Mouse (Mus musculus) midbrain, embryonic 16.5 days (tissue): Measurements from ENCODE around the gene Ccdc142. TPM values are rescaled to one million over a fixed set of nuclear protein-coding genes. Genes with fewer than 3 reads are reported as not detected.

Experiments
- ATAC-seq: fragments of 200-750 bp; cut with Nextera tagmentation; 2 replicates; pipeline ENCODE4 v1.8.0; 2017; ENCODE audit warnings: moderate TSS enrichment
- H3K27ac ChIP-seq: fragments of 300-500 bp; sonication (generic); 2 replicates; pipeline ENCODE4 v1.5.1; 2014; ENCODE audit warnings: mild to moderate bottlenecking, low read length, mixed read lengths
- H3K27me3 ChIP-seq: fragments of 300-500 bp; sonication (generic); 2 replicates; pipeline ENCODE4 v1.6.1; 2014; ENCODE audit warnings: low read depth, low read length, mixed read lengths; ENCODE audit not compliant: control insufficient read depth, insufficient read depth
- H3K36me3 ChIP-seq: fragments of 300-500 bp; sonication (generic); 2 replicates; pipeline ENCODE4 v1.6.1; 2014; ENCODE audit warnings: mild to moderate bottlenecking, low read length, moderate library complexity, mixed read lengths; ENCODE audit not compliant: control insufficient read depth, insufficient read depth
- H3K4me1 ChIP-seq: fragments of 300-500 bp; sonication (generic); 2 replicates; pipeline ENCODE4 v1.6.1; 2014; ENCODE audit warnings: mild to moderate bottlenecking, low read length, mixed read lengths; ENCODE audit not compliant: control insufficient read depth, insufficient read depth
- H3K4me2 ChIP-seq: fragments of 300-500 bp; sonication (generic); 2 replicates; pipeline ENCODE4 v1.6.1; 2014; ENCODE audit warnings: mild to moderate bottlenecking, low read length, mixed read lengths
- H3K4me3 ChIP-seq: fragments of 300-500 bp; sonication (generic); 2 replicates; pipeline ENCODE4 v1.5.1; 2014; ENCODE audit warnings: low read depth, mild to moderate bottlenecking, low read length, moderate library complexity, mixed read lengths
- H3K9ac ChIP-seq: fragments of 300-500 bp; sonication (generic); 2 replicates; pipeline ENCODE4 v1.6.1; 2014; ENCODE audit warnings: low read depth, low read length, mixed read lengths
- H3K9me3 ChIP-seq: fragments of 300-500 bp; sonication (generic); replicated peaks from 2 replicates; pipeline ENCODE4 v1.6.1; 2014; ENCODE audit warnings: mild to moderate bottlenecking, low read length, mixed read lengths; ENCODE audit not compliant: control insufficient read depth, poor library complexity, severe bottlenecking
- WGBS: fragments of 180-500 bp; shearing (Covaris S2); extraction: QIAGEN DNeasy Blood & Tissue Kit; methylation state at CpG from one replicate; pipeline ENCODE4 v1.1.7; 2014; 5-methylcytosine and 5-hydroxymethylcytosine counted together
- polyA plus RNA-seq: library from polyadenylated mRNA; unstranded; fragments of >200 nt; fragmentation: Nextera tagmentation; extraction: Ambion mirVana; gene quantifications from 2 replicates; pipeline ENCODE4 v1.2.1, GENCODE M21; 2015

Ccdc142 gene
- polyA plus RNA-seq, 1 experiment from 2014 or later, result 5.9 TPM

- Histone ChIP-seq H3K27ac (no peak overlapping the region), H3K9ac (no peak overlapping the region), H3K9me3 (no peaks in the 10 kb centered on the region), H3K36me3 (no peaks in the 10 kb centered on the region), H3K27me3 (peaks cover 8% of the 10 kb centered on the region), H3K4me2 (no peak overlapping the region), H3K4me1 (0 out of 2 replicates have a peak, but pooled peaks cover 3% of the 10 kb centered on the region), H3K4me3 (no peak overlapping the region)
- no peak for ATAC-seq
- WGBS, result 43% methylated on average over 6 of the region's 6 CpGs
These were observed 5.4 kb upstream of the Ccdc142 start for GRCm38 (mm10) chr6:83095968-83096367.

GRCm38 (mm10) chr6:83098411-83098810 is 3.0 kb upstream of the Ccdc142 start:
- no peaks in the 10 kb centered on the region for H3K9me3 ChIP-seq
- H3K27ac ChIP-seq, result no peak overlapping the region
- ATAC-seq, result no peak
- H3K9ac ChIP-seq, result no peak overlapping the region
- peaks cover 14% of the 10 kb centered on the region for H3K4me1 ChIP-seq
- H3K27me3 ChIP-seq, result peaks cover 7% of the 10 kb centered on the region; the same call in 1 of the 2 replicates
- 73% methylated on average over 2 of the region's 2 CpGs for WGBS
- H3K36me3 ChIP-seq, result no peaks in the 10 kb centered on the region
- H3K4me2 ChIP-seq, result no peak overlapping the region
- H3K4me3 ChIP-seq, result no peak overlapping the region

DNA sequence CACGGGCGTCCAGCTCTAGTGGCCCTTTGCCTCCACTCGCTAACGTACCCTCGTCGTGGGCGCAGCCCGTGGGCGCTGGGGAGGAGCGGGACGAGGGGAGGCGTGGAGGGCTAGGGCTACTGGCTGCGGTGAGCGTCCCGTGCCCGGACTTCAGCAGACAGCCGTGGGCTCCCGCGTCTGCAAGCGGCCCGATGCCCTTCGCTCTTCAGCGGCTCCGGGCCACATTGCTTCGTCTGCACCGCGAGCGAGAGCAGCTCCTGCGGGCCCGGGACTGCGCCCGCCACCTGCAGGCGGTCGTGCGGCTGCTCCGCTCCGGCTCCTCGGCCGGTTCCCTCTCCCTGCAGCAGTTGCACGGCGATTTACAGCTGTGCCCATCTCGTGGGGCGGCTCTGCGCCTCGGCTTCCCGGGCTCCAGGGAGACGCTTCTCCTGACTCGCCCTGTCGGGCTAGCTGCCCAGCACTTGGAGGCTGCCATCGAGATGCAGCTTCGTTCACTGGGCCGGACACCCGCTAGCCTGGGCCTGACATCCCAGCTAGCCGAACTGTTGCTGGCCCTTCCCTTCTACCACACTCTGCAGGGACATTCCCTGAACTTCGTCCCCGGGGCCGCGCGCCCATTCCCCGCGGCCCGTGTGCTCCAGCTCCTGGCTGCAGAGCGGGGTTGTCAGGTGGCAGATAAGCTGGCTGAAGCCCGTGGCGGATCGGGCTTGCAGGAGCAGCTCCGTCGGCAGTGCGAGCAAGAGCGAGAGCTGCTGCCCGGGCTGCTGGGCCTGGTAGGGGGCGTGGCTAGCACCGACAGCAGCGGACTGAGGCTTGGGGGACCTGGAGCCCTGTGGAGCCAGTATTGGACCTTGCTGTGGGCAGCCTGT is 521 bp downstream of the Ccdc142 start:
- Histone ChIP-seq H3K9me3 (no peaks in the 10 kb centered on the region), H3K4me1 (peaks cover 16% of the 10 kb centered on the region), H3K4me2 (peak overlapping the region; percentile 98), H3K27me3 (peaks cover 3% of the 10 kb centered on the region; the same call in 1 of the 2 replicates), H3K36me3 (no peaks in the 10 kb centered on the region), H3K9ac (peak overlapping the region; percentile 94), H3K27ac (peak overlapping the region; percentile 88), H3K4me3 (peak overlapping the region; percentile 84)
- WGBS, result under 1% methylated on average over 63 of the region's 74 CpGs
- ATAC-seq, result peak; percentile 71

- no peak overlapping the region for H3K27ac ChIP-seq
- WGBS, result 41% methylated on average over 11 of the region's 11 CpGs
- H3K9me3 ChIP-seq, result no peaks in the 10 kb centered on the region
- H3K36me3 ChIP-seq, result peaks cover 4% of the 10 kb centered on the region; the same call in 1 of the 2 replicates
- peak overlapping the region; percentile 94 for H3K9ac ChIP-seq
- H3K4me3 ChIP-seq, result peak overlapping the region; percentile 84
- peaks cover 3% of the 10 kb centered on the region; the same call in 1 of the 2 replicates for H3K27me3 ChIP-seq
- H3K4me2 ChIP-seq, result peak overlapping the region; percentile 98
- peaks cover 22% of the 10 kb centered on the region for H3K4me1 ChIP-seq
- no peak for ATAC-seq
These were observed 1.8 kb downstream of the Ccdc142 start for GRCm38 (mm10) chr6:83103130-83103650.

DNA sequence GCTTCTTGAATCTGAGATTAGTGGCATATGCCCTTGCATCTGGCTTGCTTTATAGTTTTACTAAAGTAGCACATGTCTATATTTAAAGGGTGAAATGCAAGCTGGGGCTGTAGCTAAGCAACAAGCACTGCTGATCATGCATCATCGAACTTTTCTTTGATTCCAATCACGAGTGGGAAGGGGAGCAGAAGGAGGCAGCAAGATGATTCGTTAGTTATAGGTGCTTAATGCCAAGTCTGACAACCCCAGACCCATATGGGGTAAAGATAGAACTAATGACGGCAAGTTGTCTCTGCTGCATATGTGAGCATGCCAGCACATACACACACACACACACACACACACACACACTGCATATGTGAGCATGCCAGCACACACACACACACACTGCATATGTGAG is 2.8 kb downstream of the Ccdc142 start:
- H3K36me3 ChIP-seq, result peaks cover 4% of the 10 kb centered on the region; the same call in 1 of the 2 replicates
- no peak for ATAC-seq
- 69% methylated on average over 4 of the region's 4 CpGs for WGBS
- H3K27ac ChIP-seq, result no peak overlapping the region
- no peak overlapping the region for H3K4me3 ChIP-seq
- H3K27me3 ChIP-seq, result no peaks in the 10 kb centered on the region
- peaks cover 26% of the 10 kb centered on the region for H3K4me1 ChIP-seq
- H3K9ac ChIP-seq, result no peak overlapping the region
- no peak overlapping the region for H3K4me2 ChIP-seq
- no peaks in the 10 kb centered on the region for H3K9me3 ChIP-seq

GRCm38 (mm10) chr6:83107566-83108400 is 6.4 kb downstream of the Ccdc142 start:
- Histone ChIP-seq H3K4me2 (peak overlapping the region; percentile 96), H3K36me3 (peaks cover 4% of the 10 kb centered on the region; the same call in 1 of the 2 replicates), H3K9me3 (no peaks in the 10 kb centered on the region), H3K9ac (peak overlapping the region; percentile 86; the same call in 1 of the 2 replicates), H3K4me3 (no peak overlapping the region), H3K27ac (peak overlapping the region; percentile 71; the same call in 1 of the 2 replicates), H3K4me1 (peaks cover 27% of the 10 kb centered on the region), H3K27me3 (no peaks in the 10 kb centered on the region)
- 34% methylated on average over 13 of the region's 13 CpGs for WGBS
- 0 out of 2 replicates have a peak, but pooled peaks have one; percentile 3 for ATAC-seq

DNA sequence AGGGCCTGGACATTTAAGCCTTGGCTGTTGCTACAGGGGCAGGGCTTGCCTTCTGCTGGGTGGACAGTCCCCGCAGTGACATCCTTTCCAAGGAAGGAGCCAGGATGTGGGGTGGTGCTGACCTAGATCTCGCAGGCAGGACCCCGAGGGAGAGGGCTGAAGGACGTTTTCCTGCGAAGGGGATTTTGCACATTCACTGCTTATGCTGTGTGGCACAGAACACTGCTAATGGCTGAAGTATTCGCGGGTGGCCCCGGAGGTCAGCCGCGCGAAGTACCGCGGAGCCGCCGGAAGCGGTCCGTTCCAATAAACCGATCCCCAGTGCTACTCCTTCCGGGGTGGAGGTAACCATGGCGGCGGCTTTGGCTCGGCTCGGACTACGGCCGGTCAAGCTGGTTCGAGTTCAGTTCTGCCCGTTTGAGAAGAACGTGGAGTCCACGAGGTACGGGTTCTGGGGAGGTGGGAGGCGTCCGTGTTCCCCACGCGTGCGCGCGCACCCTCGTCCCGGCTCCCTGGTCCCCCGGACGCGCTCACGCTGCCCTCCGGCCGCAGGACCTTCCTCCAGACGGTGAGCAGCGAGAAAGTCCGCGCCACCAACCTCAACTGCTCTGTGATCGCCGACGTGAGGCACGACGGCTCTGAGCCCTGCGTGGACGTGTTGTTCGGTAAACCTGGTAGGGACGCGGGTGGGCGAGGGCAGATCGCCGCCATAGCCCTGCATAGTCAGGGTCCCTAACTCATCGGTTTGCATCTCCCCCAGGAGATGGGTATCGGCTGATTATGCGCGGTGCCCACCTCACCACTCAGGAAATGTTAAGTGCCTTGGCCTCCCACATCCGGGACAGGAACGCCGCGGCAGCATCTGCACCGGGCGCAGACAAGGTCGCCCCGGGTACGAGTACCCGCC is 7.6 kb downstream of the Ccdc142 start, which contains the start of gene Mrpl53:
Mrpl53 (plus strand) TSS at position 279 of the 907 bp plus-strand sequence.
- Histone ChIP-seq H3K27ac (peak within 1 kb of the TSS; percentile 71), H3K9me3 (no peaks in the 10 kb centered on the region), H3K36me3 (peaks cover 4% of the 10 kb centered on the region; the same call in 1 of the 2 replicates), H3K4me1 (peaks cover 19% of the 10 kb centered on the region), H3K9ac (peak within 1 kb of the TSS; percentile 86), H3K4me2 (peak within 1 kb of the TSS; percentile 96), H3K4me3 (peak within 1 kb of the TSS; percentile 85), H3K27me3 (no peaks in the 10 kb centered on the region)
- ATAC-seq, result peak; percentile 91
- WGBS, result under 1% methylated on average over 76 of the region's 76 CpGs
